Mouse (Mus musculus) liver, embryonic 11.5 days (tissue): ENCODE results near the gene Cers6. TPM values are rescaled to one million over a fixed set of nuclear protein-coding genes. Genes with fewer than 3 reads are reported as not detected.

Experiments
- ATAC-seq: fragments of 200-750 bp; cut with Nextera tagmentation; replicated peaks from 2 replicates; pipeline ENCODE4 v1.8.0; 2017; ENCODE audit warnings: moderate number of reproducible peaks, mild to moderate bottlenecking, moderate TSS enrichment, moderate library complexity; ENCODE audit not compliant: low FRiP score
- DNase-seq: peaks from one replicate; pipeline ENCODE4 v3.0.0-alpha.2; 2017; ENCODE audit warnings: low spot score
- H3K27ac ChIP-seq: fragments of 300-500 bp; sonication (generic); 2 replicates; pipeline ENCODE4 v1.5.1; 2014; ENCODE audit warnings: mild to moderate bottlenecking, low read depth, low read length, control low read depth
- H3K27me3 ChIP-seq: fragments of 300-500 bp; sonication (generic); replicated peaks from 2 replicates; pipeline ENCODE4 v1.6.1; 2014; ENCODE audit warnings: low read length, mixed read lengths; ENCODE audit not compliant: control insufficient read depth, insufficient read depth
- H3K36me3 ChIP-seq: fragments of 300-500 bp; sonication (generic); 2 replicates; pipeline ENCODE4 v1.6.1; 2014; ENCODE audit warnings: mild to moderate bottlenecking, low read length, moderate library complexity, mixed read lengths; ENCODE audit not compliant: control insufficient read depth, insufficient read depth
- H3K4me1 ChIP-seq: fragments of 300-500 bp; sonication (generic); replicated peaks from 2 replicates; pipeline ENCODE4 v1.6.1; 2014; ENCODE audit warnings: low read length, mixed read lengths; ENCODE audit not compliant: control insufficient read depth, insufficient read depth
- H3K4me2 ChIP-seq: fragments of 300-500 bp; sonication (generic); 2 replicates; pipeline ENCODE4 v1.6.1; 2014; ENCODE audit warnings: mild to moderate bottlenecking, control low read depth, moderate library complexity
- H3K4me3 ChIP-seq: fragments of 300-500 bp; sonication (generic); 2 replicates; pipeline ENCODE4 v1.5.1; 2014; ENCODE audit warnings: low read depth, low read length, control low read depth
- H3K9ac ChIP-seq: fragments of 300-500 bp; sonication (generic); 2 replicates; pipeline ENCODE4 v1.6.1; 2014; ENCODE audit warnings: low read depth, low read length, control low read depth
- H3K9me3 ChIP-seq: fragments of 300-500 bp; sonication (generic); 2 replicates; pipeline ENCODE4 v1.6.1; 2016; ENCODE audit warnings: low read length, inconsistent platforms, mixed read lengths; ENCODE audit not compliant: control insufficient read depth
- WGBS: fragments of 180-500 bp; shearing (Covaris S2); extraction: QIAGEN DNeasy Blood & Tissue Kit; methylation state at CpG from one replicate; pipeline ENCODE4 v1.1.7; 2014; 5-methylcytosine and 5-hydroxymethylcytosine counted together
- polyA plus RNA-seq: library from polyadenylated mRNA; unstranded; fragments of >200 nt; fragmentation: Nextera tagmentation; extraction: Ambion mirVana; gene quantifications from 2 replicates; pipeline ENCODE4 v1.2.1, GENCODE M21; 2014

Gene Cers6
- polyA plus RNA-seq, 1 experiment from 2014 or later, result 17.6 TPM

DNA sequence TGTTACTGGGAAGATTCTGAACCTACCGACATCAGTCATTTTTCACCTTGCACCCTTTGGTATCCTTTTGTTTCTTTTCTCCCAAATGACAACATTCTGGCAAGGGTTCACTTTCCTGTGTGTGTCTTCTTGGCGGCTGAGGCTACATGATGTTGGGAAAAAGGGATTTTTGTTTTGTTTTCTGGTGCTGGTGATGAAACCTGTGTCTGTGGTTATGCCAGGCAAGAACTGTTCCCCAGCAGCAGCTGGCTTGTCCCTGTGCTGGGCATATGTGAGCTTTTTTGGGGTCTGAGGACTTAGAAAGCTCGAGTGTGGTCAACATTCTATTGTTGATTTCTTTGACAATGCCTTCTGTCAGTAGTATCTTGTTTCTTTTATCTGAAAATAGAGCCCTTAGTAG, 45.7 kb downstream of the Cers6 start:
- Histone ChIP-seq H3K27me3 (no peaks in the 10 kb centered on the region), H3K4me2 (no peak overlapping the region), H3K36me3 (no peaks in the 10 kb centered on the region), H3K4me3 (no peak overlapping the region), H3K9ac (no peak overlapping the region), H3K4me1 (peaks cover 5% of the 10 kb centered on the region; the same call in 1 of the 2 replicates), H3K9me3 (no peaks in the 10 kb centered on the region), H3K27ac (no peak overlapping the region)
- no peak for DNase-seq
- 85% methylated on average over 3 of the region's 3 CpGs for WGBS
- no peak for ATAC-seq

DNA sequence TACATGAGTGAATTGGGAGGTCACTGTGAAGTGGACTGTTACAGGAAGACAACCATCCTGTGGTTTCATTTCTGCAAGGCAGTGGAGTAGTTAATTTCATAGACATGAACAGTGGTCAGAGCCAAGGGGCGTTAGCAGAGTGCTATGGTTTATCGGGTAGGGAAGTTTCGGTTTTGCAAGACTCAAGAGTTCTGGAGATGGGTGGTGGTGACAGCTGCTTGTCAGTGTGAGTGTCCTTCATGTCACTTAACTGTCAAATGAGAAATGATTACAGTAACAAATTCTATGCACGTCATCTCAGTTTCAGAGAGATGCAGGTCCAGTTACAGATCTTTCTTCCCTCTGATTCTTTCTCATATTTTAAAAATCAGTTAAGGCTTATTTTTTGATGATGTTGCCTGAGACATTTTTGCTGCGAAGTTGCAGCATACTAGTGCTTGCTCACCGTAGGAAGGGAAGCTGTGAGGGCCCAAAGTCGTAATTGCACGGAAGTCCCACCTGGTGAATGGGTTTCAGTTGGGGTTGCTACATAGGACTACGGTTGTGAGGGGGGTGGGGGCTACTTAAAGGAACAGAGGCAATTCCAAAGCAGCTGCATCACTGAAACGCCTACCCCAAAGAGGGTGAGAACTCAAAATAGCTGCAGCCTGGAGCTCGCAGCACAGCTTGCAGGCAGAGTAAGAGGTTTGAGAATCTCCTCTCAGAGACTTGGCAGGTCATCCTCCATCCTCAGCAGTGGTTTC, 46.7 kb downstream of the Cers6 start:
- Histone ChIP-seq H3K4me2 (peak overlapping the region; percentile 53), H3K4me3 (peak overlapping the region; percentile 25), H3K9ac (no peak overlapping the region), H3K4me1 (0 out of 2 replicates have a peak, but pooled peaks cover 5% of the 10 kb centered on the region), H3K9me3 (no peaks in the 10 kb centered on the region), H3K27me3 (no peaks in the 10 kb centered on the region), H3K27ac (no peak overlapping the region), H3K36me3 (no peaks in the 10 kb centered on the region)
- ATAC-seq, result peak; percentile 49
- no peak for DNase-seq
- WGBS, result 47% methylated on average over 11 of the region's 11 CpGs

DNA sequence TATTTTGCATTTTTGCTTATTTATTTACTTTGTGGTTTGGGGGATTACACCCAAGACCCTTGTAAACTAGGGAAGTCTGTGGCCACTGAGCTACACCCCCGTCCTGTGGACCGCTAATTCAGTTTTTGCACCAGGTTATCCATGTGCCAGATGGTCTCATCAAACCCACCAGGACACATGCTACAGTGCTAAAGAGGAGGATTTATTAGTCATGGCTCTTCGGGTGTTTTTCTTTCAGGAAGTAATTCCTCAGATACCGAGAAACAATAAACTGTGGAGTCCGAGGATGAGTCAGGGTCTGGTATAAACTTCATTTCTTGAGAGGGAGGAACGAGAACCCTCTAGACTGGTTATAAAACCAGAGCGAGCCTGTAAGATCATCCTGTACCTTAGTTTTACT, 49.5 kb downstream of the Cers6 start:
- Histone ChIP-seq H3K4me1 (0 out of 2 replicates have a peak, but pooled peaks cover 5% of the 10 kb centered on the region), H3K4me2 (no peak overlapping the region), H3K9ac (no peak overlapping the region), H3K27me3 (no peaks in the 10 kb centered on the region), H3K4me3 (no peak overlapping the region), H3K36me3 (no peaks in the 10 kb centered on the region), H3K9me3 (no peaks in the 10 kb centered on the region), H3K27ac (no peak overlapping the region)
- DNase-seq, result no peak
- 63% methylated on average over 7 of the region's 7 CpGs for WGBS
- ATAC-seq, result no peak

DNA sequence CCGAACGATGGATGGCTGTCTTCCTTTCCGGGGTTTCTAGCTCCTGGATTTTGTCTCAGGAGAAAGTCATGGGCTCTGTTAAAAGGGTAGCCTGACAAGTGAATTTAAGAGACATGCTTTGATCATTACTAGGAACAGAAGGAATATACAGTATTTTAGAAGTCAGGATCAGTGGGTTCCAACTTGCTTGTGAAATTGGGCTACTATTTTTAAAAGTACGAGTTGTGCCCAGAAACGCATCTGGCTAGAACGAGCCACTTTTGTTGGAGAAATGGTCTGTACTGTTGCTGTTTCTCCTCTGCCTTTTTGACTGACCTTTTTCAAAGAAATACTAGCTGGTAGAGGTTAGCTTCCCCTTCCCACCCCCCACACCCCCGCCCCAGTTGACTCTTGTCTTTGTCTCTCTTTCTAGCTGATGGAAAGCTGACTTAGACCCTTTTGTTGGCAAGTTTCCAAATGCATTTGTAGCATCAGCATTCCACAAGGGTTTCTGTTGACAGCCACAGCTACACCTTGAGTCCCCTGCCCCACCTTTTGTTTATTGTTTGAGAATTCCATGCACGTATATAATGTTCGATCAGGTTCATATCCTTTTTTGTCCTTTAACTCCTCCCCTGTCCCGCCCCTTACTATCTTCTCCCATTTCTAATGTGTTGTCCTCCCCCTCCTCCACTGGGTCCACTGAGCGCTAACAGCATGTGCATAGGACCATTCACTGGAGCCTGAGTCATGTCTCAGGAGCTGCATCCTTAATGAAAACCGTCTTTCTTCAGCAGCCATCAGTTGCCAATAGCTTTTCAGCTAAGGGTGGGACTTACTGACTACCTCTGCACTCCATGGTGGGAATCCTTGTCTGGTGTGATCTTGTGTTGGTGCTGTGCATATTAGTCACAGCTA, 50.6 kb downstream of the Cers6 start:
- Histone ChIP-seq H3K27ac (no peak overlapping the region), H3K4me1 (peaks cover 5% of the 10 kb centered on the region; the same call in 1 of the 2 replicates), H3K36me3 (no peaks in the 10 kb centered on the region), H3K9ac (no peak overlapping the region), H3K4me2 (no peak overlapping the region), H3K27me3 (no peaks in the 10 kb centered on the region), H3K4me3 (no peak overlapping the region), H3K9me3 (no peaks in the 10 kb centered on the region)
- ATAC-seq, result no peak; the same call in 1 of the 2 replicates
- DNase-seq, result no peak
- WGBS, result 79% methylated on average over 12 of the region's 12 CpGs

DNA sequence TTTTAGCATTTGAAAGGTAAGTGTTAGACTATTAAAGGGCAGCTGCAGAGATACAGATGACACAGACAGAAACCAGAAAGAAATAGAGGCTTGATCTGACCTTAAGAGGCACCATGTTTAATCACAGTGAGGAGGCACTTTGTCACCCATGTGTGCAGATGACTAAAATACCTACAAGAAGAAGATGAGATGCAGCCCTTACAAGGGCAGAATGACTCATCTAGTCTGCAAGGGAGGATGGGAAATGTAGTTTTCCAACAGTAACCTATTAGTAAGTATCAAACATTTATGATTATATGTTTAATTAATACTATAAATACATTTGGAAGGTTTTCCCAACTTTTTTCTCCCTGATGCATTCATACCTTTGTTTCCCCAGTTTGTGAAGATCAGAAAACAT, 54.5 kb downstream of the Cers6 start:
- ATAC-seq, result no peak
- no peak overlapping the region for H3K27ac ChIP-seq

DNA sequence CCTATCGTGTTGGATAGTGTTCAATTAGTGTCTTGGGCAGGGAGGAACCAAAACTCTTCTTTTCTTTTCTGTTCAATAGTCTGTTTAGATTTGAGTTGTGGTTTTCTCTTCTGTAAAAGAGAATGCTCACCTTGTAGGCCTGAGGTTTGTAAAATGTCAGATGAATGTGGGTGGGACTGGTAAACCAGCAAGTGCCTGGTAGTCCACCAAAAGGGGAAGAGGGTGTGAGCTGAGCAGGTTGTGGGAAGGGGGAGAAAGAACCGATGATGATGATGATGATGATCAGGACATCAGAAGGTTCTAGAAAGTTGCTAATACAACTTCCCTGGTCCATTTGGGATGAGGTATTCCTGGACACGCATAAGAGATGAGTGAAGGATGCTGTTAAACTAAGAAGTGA, 55.1 kb downstream of the Cers6 start:
- H3K27ac ChIP-seq, result no peak overlapping the region
- no peak overlapping the region for H3K4me3 ChIP-seq
- DNase-seq, result no peak
- H3K9ac ChIP-seq, result no peak overlapping the region
- ATAC-seq, result no peak
- H3K9me3 ChIP-seq, result no peaks in the 10 kb centered on the region
- H3K4me1 ChIP-seq, result peaks cover 3% of the 10 kb centered on the region
- WGBS, result 80% methylated on average over 3 of the region's 3 CpGs
- H3K27me3 ChIP-seq, result no peaks in the 10 kb centered on the region
- H3K36me3 ChIP-seq, result no peaks in the 10 kb centered on the region
- no peak overlapping the region for H3K4me2 ChIP-seq

More for the DNA sequence above, 54.5 kb downstream of the Cers6 start:
- Histone ChIP-seq H3K4me3 (no peak overlapping the region), H3K9ac (no peak overlapping the region), H3K9me3 (no peaks in the 10 kb centered on the region), H3K36me3 (no peaks in the 10 kb centered on the region), H3K4me2 (no peak overlapping the region), H3K4me1 (peaks cover 3% of the 10 kb centered on the region), H3K27me3 (no peaks in the 10 kb centered on the region)
- DNase-seq, result no peak

DNA sequence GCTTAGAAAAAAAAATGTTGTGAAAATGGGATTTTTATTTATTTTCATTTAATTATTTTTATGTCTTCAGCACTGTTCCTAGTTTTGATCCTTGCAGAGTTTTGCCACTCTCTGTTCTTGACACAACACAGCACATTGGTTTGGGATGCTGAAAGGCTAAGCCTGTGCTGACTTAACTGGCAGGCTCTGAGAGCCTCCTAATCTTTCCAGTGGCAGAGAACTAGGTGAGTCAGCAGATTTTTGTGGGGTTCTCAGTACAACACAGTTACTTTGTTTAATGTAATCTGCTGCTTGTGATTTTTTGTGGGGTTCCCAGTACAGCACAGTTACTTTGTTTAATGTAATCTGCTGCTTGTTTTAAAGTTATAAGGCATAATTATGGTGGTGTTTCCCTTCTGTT, 55.8 kb downstream of the Cers6 start:
- no peak for DNase-seq
- Histone ChIP-seq H3K27ac (no peak overlapping the region), H3K4me2 (no peak overlapping the region), H3K36me3 (no peaks in the 10 kb centered on the region), H3K4me1 (peaks cover 3% of the 10 kb centered on the region), H3K9ac (no peak overlapping the region), H3K4me3 (no peak overlapping the region), H3K27me3 (no peaks in the 10 kb centered on the region), H3K9me3 (no peaks in the 10 kb centered on the region)
- 0 out of 2 replicates have a peak, but pooled peaks have one; percentile 29 for ATAC-seq

DNA sequence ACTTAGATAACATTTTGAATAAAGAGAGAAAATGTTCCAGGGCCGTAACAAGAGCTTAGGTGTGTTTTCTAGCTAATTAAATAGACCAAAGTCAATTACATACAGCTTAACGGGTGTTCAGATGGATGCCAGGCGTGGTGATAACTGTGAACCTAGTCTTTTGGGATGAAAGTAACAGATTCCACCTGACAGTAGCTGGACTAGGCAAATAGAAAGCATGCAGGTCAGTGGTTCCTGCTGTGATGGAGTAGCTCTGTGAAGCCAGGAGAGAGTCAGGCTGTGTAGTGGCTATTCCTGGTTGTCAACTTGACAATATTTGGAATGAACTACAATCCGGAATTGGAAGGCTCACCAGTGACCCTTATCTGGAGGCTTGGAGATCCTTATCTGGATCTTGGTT, 56.3 kb downstream of the Cers6 start:
- no peak overlapping the region for H3K9ac ChIP-seq
- no peak overlapping the region for H3K4me2 ChIP-seq
- DNase-seq (no peak), ATAC-seq (no peak)
- H3K27me3 ChIP-seq, result no peaks in the 10 kb centered on the region
- WGBS, result 87% methylated on average over 4 of the region's 4 CpGs
- H3K9me3 ChIP-seq, result no peaks in the 10 kb centered on the region
- H3K4me3 ChIP-seq, result no peak overlapping the region
- H3K27ac ChIP-seq, result no peak overlapping the region
- peaks cover 3% of the 10 kb centered on the region for H3K4me1 ChIP-seq
- H3K36me3 ChIP-seq, result no peaks in the 10 kb centered on the region
